Mouse (Mus musculus) erythroblast, embryonic 14.5 days (primary cell): ENCODE measurements around the gene Lyst. TPM values are rescaled to one million over a fixed set of nuclear protein-coding genes. Genes with fewer than 3 reads are reported as not detected.

Source experiments
- H3K27me3 ChIP-seq: 2 replicates; pipeline ENCODE4 v1.6.1; 2012; ENCODE audit warnings: inconsistent platforms; ENCODE audit not compliant: control insufficient read depth
- H3K36me3 ChIP-seq: 2 replicates; pipeline ENCODE4 v1.6.1; 2012; ENCODE audit warnings: mild to moderate bottlenecking, inconsistent platforms; ENCODE audit not compliant: control insufficient read depth
- H3K4me1 ChIP-seq: 2 replicates; pipeline ENCODE4 v1.6.1; 2012; ENCODE audit warnings: inconsistent platforms; ENCODE audit not compliant: control insufficient read depth
- H3K4me3 ChIP-seq: replicated peaks from 2 replicates; pipeline ENCODE3; 2012; ENCODE audit warnings: moderate library complexity, mild to moderate bottlenecking, inconsistent platforms
- H3K9me3 ChIP-seq: 2 replicates; pipeline ENCODE4 v1.6.1; 2012; ENCODE audit warnings: low read length, inconsistent platforms, mixed read lengths; ENCODE audit not compliant: control insufficient read depth
- GATA1 ChIP-seq: IDR thresholded peaks from 2 replicates; pipeline ENCODE4 v1.6.1; 2012; ENCODE audit warnings: low read length, inconsistent platforms, mixed read lengths
- TAL1 ChIP-seq: IDR thresholded peaks from 3 replicates; pipeline ENCODE4 v1.6.1; 2012; ENCODE audit warnings: low read length, inconsistent platforms, mixed read lengths
- polyA plus RNA-seq: library from polyadenylated mRNA; stranded (reverse); fragments of >175 nt; gene quantifications from 2 replicates; pipeline ENCODE4 v1.2.3, GENCODE M21; 2012

Gene Lyst
- polyA plus RNA-seq, 1 experiment = 0.01 TPM

- Histone ChIP-seq H3K36me3 (no peaks in the 10 kb centered on the region), H3K4me1 (peaks cover 4% of the 10 kb centered on the region), H3K9me3 (no peaks in the 10 kb centered on the region), H3K27me3 (no peaks in the 10 kb centered on the region), H3K4me3 (no peak overlapping the region)
- TF ChIP-seq GATA1 = no peak
- no peak for TF ChIP-seq TAL1
These were observed 133.1 kb downstream of the Lyst start for GRCm38 (mm10) chr13:13723293-13723692.

GRCm38 (mm10) chr13:13723786-13724185, 133.6 kb downstream of the Lyst start:
- Histone ChIP-seq H3K4me1 (peaks cover 4% of the 10 kb centered on the region), H3K36me3 (no peaks in the 10 kb centered on the region), H3K4me3 (no peak overlapping the region), H3K27me3 (no peaks in the 10 kb centered on the region), H3K9me3 (no peaks in the 10 kb centered on the region)
- no peak for TF ChIP-seq GATA1
- no peak for TF ChIP-seq TAL1

- TF ChIP-seq GATA1 (no peak), TAL1 (no peak)
- Histone ChIP-seq H3K4me3 (no peak overlapping the region), H3K36me3 (peaks cover 7% of the 10 kb centered on the region), H3K9me3 (no peaks in the 10 kb centered on the region), H3K4me1 (no peaks in the 10 kb centered on the region), H3K27me3 (no peaks in the 10 kb centered on the region)
These were observed 149.0 kb downstream of the Lyst start for GRCm38 (mm10) chr13:13739232-13739631.

DNA sequence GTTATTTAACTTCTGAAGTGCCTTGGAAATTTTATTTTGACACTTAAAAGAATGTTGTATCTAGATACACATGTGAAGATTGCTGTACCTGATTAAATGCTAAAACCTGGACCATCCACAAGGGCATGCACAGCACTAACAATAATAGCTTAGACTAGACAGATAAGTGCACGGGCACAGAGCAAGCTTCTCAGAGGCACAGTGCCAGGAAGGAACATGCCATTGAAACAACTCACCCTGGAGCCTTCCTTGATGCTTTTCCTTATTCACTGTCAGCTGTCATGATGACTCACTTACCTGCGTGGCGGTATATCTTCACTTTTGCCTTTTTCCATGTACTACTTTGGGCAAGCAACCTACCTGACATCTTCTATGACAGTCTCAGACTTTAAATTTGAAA, 155.7 kb downstream of the Lyst start:
- Histone ChIP-seq H3K27me3 (no peaks in the 10 kb centered on the region), H3K9me3 (no peaks in the 10 kb centered on the region), H3K4me3 (no peak overlapping the region), H3K36me3 (peaks cover 24% of the 10 kb centered on the region), H3K4me1 (no peaks in the 10 kb centered on the region)
- TF ChIP-seq GATA1 (no peak), TAL1 (no peak)

DNA sequence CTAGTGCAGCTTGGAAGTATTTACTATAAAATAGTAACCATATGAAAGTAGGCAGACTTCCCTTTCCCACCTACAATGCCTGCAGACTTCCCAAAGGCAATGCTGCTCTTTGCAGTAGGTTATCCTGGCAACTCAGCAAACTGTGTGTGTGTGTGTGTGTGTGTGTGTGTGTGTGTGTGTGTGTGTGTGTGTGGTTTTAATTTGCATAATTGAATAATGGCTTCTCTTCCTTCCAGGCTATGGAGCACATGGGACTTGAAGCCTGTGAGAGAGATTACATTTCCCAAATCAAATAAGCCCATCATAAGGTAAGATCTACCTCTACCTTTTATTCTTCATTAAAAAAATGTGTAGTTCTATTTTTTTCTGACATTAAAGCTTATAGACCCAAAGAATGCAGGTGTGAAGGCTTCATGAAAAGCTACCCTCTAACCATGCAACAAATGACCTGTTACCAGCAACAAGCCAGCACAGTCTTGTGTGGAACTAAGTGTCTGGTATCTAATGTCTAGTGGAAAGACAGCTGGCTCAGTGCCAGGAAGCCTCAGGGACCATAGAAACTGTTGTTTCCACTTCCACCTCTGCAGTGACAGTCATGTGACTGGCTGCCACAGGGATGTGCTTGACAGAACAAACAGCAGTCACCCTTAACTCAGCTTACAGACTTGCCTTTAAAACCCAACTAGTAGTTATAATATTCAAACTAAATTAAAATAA, 185.7 kb downstream of the Lyst start:
- no peaks in the 10 kb centered on the region for H3K27me3 ChIP-seq
- H3K36me3 ChIP-seq = peaks cover 8% of the 10 kb centered on the region
- no peak overlapping the region for H3K4me3 ChIP-seq
- no peaks in the 10 kb centered on the region for H3K4me1 ChIP-seq
- no peak for TF ChIP-seq GATA1
- TF ChIP-seq TAL1 = no peak
- H3K9me3 ChIP-seq = no peaks in the 10 kb centered on the region

- Histone ChIP-seq H3K9me3 (no peaks in the 10 kb centered on the region), H3K4me1 (no peaks in the 10 kb centered on the region), H3K27me3 (no peaks in the 10 kb centered on the region), H3K4me3 (no peak overlapping the region), H3K36me3 (peaks cover 8% of the 10 kb centered on the region)
- TF ChIP-seq GATA1 (no peak), TAL1 (no peak)
These were observed 186.9 kb downstream of the Lyst start for GRCm38 (mm10) chr13:13777052-13777451.

- no peaks in the 10 kb centered on the region for H3K4me1 ChIP-seq
- H3K27me3 ChIP-seq = peaks cover 1% of the 10 kb centered on the region; the same call in 1 of the 2 replicates
- H3K9me3 ChIP-seq = no peaks in the 10 kb centered on the region
- TF ChIP-seq TAL1 (no peak), GATA1 (no peak)
- H3K36me3 ChIP-seq = peaks cover 8% of the 10 kb centered on the region
- H3K4me3 ChIP-seq = no peak overlapping the region
These were observed 187.5 kb downstream of the Lyst start for GRCm38 (mm10) chr13:13777696-13778095.

- no peaks in the 10 kb centered on the region for H3K9me3 ChIP-seq
- peaks cover 8% of the 10 kb centered on the region for H3K36me3 ChIP-seq
- no peaks in the 10 kb centered on the region for H3K4me1 ChIP-seq
- H3K4me3 ChIP-seq = no peak overlapping the region
- TF ChIP-seq TAL1 (no peak), GATA1 (no peak)
- H3K27me3 ChIP-seq = peaks cover 14% of the 10 kb centered on the region
These were observed 188.8 kb downstream of the Lyst start for GRCm38 (mm10) chr13:13778837-13779458.

DNA sequence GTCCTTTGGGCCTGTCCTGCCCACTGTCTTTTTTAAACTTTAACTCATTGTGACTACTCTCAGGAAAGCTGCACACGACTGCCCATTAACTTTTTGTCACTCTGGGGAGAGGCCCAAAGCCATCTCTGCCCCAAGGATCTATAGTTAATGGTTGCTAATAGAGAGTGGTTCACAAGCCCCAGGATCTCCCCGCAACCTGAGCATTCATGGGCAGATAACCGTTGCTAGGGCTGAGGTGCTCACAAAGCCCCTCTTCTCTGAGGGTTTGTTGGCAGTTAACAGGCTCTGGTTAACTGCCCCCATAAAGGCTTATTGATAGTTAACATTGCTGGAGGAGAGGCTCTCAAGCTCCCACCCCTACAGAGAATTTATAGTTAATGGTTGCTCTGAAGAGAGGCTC, 190.1 kb downstream of the Lyst start:
- TF ChIP-seq TAL1 (no peak), GATA1 (no peak)
- no peak overlapping the region for H3K4me3 ChIP-seq
- peaks cover 8% of the 10 kb centered on the region for H3K36me3 ChIP-seq
- peaks cover 27% of the 10 kb centered on the region for H3K27me3 ChIP-seq
- H3K4me1 ChIP-seq = no peaks in the 10 kb centered on the region; the same call in 1 of the 2 replicates
- no peaks in the 10 kb centered on the region for H3K9me3 ChIP-seq
